In genomic region chr10:101288082-101288481, GRCm38 (mm10) we compare ENCODE assay signal across 27 mouse cellular contexts.
DNase-seq lines count a peak whose midpoint lies in the region; ATAC-seq and TF ChIP-seq lines count a peak whose summit lies in the region.
"Had no signal": no experiment of that assay in that cellular context is flagged by ENCODE, and none has a peak within 500 bp of the region (broad histone marks: within the 10 kb centered on the region; RNA-seq: fewer than 3 reads in every experiment).

No protein-coding gene starts in this region.

- peak; percentile 48 for DNase-seq in forebrain, embryonic 14.5 days (ENCODE audit: low spot score)
- peak; percentile 2 for DNase-seq in hindbrain, postnatal 0 days (ENCODE audit: low spot score)
- no peak for DNase-seq in hindbrain, embryonic 11.5 days (ENCODE audit: low spot score)
- DNase-seq in layer of hippocampus, postnatal 36 days, result peak; percentile 5 to 19
- DNase-seq in layer of hippocampus, postnatal 25 days (ENCODE audit: extremely low spot score in 1 of 2, low spot score in 1 of 2), result no peak
- peak; percentile 39 for DNase-seq in brain, embryonic 18.5 days (ENCODE audit: low read depth, low spot score)
- no peak for DNase-seq in lung, postnatal 14 days
- DNase-seq: adrenal gland, adult 8-10 months; adrenal gland, postnatal 25 days; cerebellum, adult 11-12 months; cerebellum, adult 8-10 months; cerebellum, postnatal 10 days; cerebellum, postnatal 36 days; embryo, embryonic 11 days; gastrocnemius, postnatal 25 days; heart, adult 18-20 months; heart, postnatal 10 days; heart, postnatal 36 days had no signal

- 93% methylated on average over 2 of the region's 2 CpGs for WGBS in forebrain, embryonic 14.5 days
- WGBS in forebrain, embryonic 12.5 days, result 91% methylated on average over 2 of the region's 2 CpGs
- 89% methylated on average over 2 of the region's 2 CpGs for WGBS in hindbrain, postnatal 0 days
- WGBS in hindbrain, embryonic 11.5 days, result 97% methylated on average over 2 of the region's 2 CpGs

- H3K27me3 ChIP-seq in forebrain, embryonic 14.5 days (replicated peaks; ENCODE audit: control insufficient read depth, insufficient read depth, low read length), result no peaks in the 10 kb centered on the region
- H3K27me3 ChIP-seq in forebrain, embryonic 12.5 days, result no peaks in the 10 kb centered on the region
- H3K27me3 ChIP-seq in hindbrain, postnatal 0 days (ENCODE audit: insufficient read depth, low read length), result no peaks in the 10 kb centered on the region
- H3K27me3 ChIP-seq in hindbrain, embryonic 11.5 days (ENCODE audit: control insufficient read depth, insufficient read depth, low read length), result no peaks in the 10 kb centered on the region
- H3K27me3 ChIP-seq: embryonic facial prominence, embryonic 13.5 days; heart, embryonic 12.5 days; heart, embryonic 15.5 days had no signal

- H3K4me1 ChIP-seq in forebrain, embryonic 14.5 days (ENCODE audit: control insufficient read depth, insufficient read depth, low read length), result no peaks in the 10 kb centered on the region
- no peaks in the 10 kb centered on the region for H3K4me1 ChIP-seq in forebrain, embryonic 12.5 days
- H3K4me1 ChIP-seq in hindbrain, postnatal 0 days (ENCODE audit: insufficient read depth, low read length), result no peaks in the 10 kb centered on the region
- H3K4me1 ChIP-seq in hindbrain, embryonic 11.5 days (replicated peaks; ENCODE audit: control insufficient read depth, insufficient read depth, low read length), result no peaks in the 10 kb centered on the region
- H3K4me1 ChIP-seq: embryonic facial prominence, embryonic 10.5 days; embryonic facial prominence, embryonic 13.5 days; heart, embryonic 12.5 days; heart, embryonic 15.5 days; hindbrain, embryonic 10.5 days had no signal

- H3K9ac ChIP-seq in forebrain, embryonic 14.5 days (ENCODE audit: low read length), result no peak overlapping the region
- H3K9ac ChIP-seq in forebrain, embryonic 12.5 days, result no peak overlapping the region
- H3K9ac ChIP-seq in hindbrain, postnatal 0 days (replicated peaks; ENCODE audit: low read length), result no peak overlapping the region
- no peak overlapping the region for H3K9ac ChIP-seq in hindbrain, embryonic 11.5 days (ENCODE audit: low read depth, low read length)
- H3K9ac ChIP-seq: embryonic facial prominence, embryonic 13.5 days; heart, embryonic 12.5 days; heart, embryonic 15.5 days; hindbrain, embryonic 14.5 days had no signal

- no peak for ATAC-seq in forebrain, embryonic 14.5 days
- no peak for ATAC-seq in forebrain, embryonic 12.5 days (ENCODE audit: low FRiP score)
- ATAC-seq in hindbrain, postnatal 0 days, result no peak
- ATAC-seq in hindbrain, embryonic 11.5 days (ENCODE audit: low FRiP score), result no peak
- ATAC-seq: activated CD4-positive, CD25-positive, alpha-beta regulatory T cell, adult 4 months had no signal

- H3K4me3 ChIP-seq in forebrain, embryonic 14.5 days (ENCODE audit: low read depth, low read length), result no peak overlapping the region
- no peak overlapping the region for H3K4me3 ChIP-seq in forebrain, embryonic 12.5 days (replicated peaks)
- no peak overlapping the region for H3K4me3 ChIP-seq in hindbrain, postnatal 0 days (ENCODE audit: low read length)
- H3K4me3 ChIP-seq in hindbrain, embryonic 11.5 days (ENCODE audit: low read depth, low read length), result no peak overlapping the region
- H3K4me3 ChIP-seq: embryonic facial prominence, embryonic 10.5 days; embryonic facial prominence, embryonic 13.5 days; erythroblast, embryonic 14.5 days; heart, embryonic 12.5 days; heart, embryonic 15.5 days; hindbrain, embryonic 10.5 days had no signal

- H3K4me2 ChIP-seq in forebrain, embryonic 14.5 days (ENCODE audit: low read length), result no peak overlapping the region
- no peak overlapping the region for H3K4me2 ChIP-seq in forebrain, embryonic 12.5 days
- no peak overlapping the region for H3K4me2 ChIP-seq in hindbrain, postnatal 0 days (ENCODE audit: low read depth, low read length)
- H3K4me2 ChIP-seq in hindbrain, embryonic 11.5 days (replicated peaks; ENCODE audit: low read depth, low read length), result no peak overlapping the region
- H3K4me2 ChIP-seq: embryonic facial prominence, embryonic 13.5 days; heart, embryonic 12.5 days; heart, embryonic 15.5 days; hindbrain, embryonic 14.5 days had no signal

- no peaks in the 10 kb centered on the region for H3K9me3 ChIP-seq in forebrain, embryonic 14.5 days (replicated peaks; ENCODE audit: control insufficient read depth, low read length)
- no peaks in the 10 kb centered on the region for H3K9me3 ChIP-seq in forebrain, embryonic 12.5 days
- no peaks in the 10 kb centered on the region for H3K9me3 ChIP-seq in hindbrain, postnatal 0 days (ENCODE audit: low read length)
- no peaks in the 10 kb centered on the region for H3K9me3 ChIP-seq in hindbrain, embryonic 11.5 days (ENCODE audit: control insufficient read depth, low read length)
- H3K9me3 ChIP-seq: embryonic facial prominence, embryonic 10.5 days; embryonic facial prominence, embryonic 13.5 days; heart, embryonic 12.5 days; heart, embryonic 15.5 days; hindbrain, embryonic 10.5 days had no signal

- no peak for TF ChIP-seq CTCF in hindbrain, postnatal 0 days (IDR thresholded peaks at IDR 0.05; ENCODE audit: low read depth)

- no peak overlapping the region for H3K27ac ChIP-seq in forebrain, embryonic 14.5 days (ENCODE audit: low read depth, low read length)
- no peak overlapping the region for H3K27ac ChIP-seq in forebrain, embryonic 12.5 days
- H3K27ac ChIP-seq in hindbrain, postnatal 0 days, result no peak overlapping the region
- H3K27ac ChIP-seq in hindbrain, embryonic 11.5 days (ENCODE audit: low read depth, low read length), result no peak overlapping the region
- H3K27ac ChIP-seq: embryonic facial prominence, embryonic 10.5 days; embryonic facial prominence, embryonic 13.5 days; heart, embryonic 15.5 days; hindbrain, embryonic 10.5 days; hindbrain, embryonic 14.5 days had no signal

- no peaks in the 10 kb centered on the region for H3K36me3 ChIP-seq in forebrain, embryonic 14.5 days (ENCODE audit: control insufficient read depth, insufficient read depth, low read length)
- H3K36me3 ChIP-seq in forebrain, embryonic 12.5 days (replicated peaks), result no peaks in the 10 kb centered on the region
- no peaks in the 10 kb centered on the region for H3K36me3 ChIP-seq in hindbrain, postnatal 0 days (ENCODE audit: insufficient read depth, low read length)
- no peaks in the 10 kb centered on the region for H3K36me3 ChIP-seq in hindbrain, embryonic 11.5 days (ENCODE audit: control insufficient read depth, insufficient read depth, low read length)
- H3K36me3 ChIP-seq: embryonic facial prominence, embryonic 10.5 days; embryonic facial prominence, embryonic 13.5 days; heart, embryonic 12.5 days; heart, embryonic 15.5 days; hindbrain, embryonic 10.5 days had no signal

Comparison
In these comparisons a context has a peak if more than half of its experiments do, and no peak if none do; other contexts are left out.
1. DNase-seq: peak in forebrain, embryonic 14.5 days (single experiment), hindbrain, postnatal 0 days (single experiment), layer of hippocampus, postnatal 36 days (2 of 2) and brain, embryonic 18.5 days (single experiment); none in hindbrain, embryonic 11.5 days (single experiment), layer of hippocampus, postnatal 25 days (0 of 2) and lung, postnatal 14 days (single experiment).